In the genomic region with DNA sequence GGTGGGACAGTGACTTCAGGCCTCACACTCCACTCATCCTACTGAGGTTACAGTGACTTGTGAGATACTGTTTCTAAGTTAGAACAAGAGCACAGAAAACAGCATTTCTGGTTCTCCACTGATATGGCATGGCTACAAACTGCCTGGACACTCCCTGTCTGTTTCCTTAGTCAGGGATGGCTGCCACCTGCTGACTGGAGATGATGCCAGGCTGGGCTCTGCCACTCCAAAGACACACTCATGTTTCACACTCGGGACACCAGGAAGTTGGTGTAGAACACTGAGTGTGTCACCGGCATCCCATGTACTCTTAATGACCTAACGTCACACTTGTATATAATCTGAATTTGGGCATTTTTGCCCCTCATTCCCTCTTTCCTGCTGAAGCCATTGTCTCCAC, we compare ENCODE assay signal across 21 mouse cellular contexts. TPM values are rescaled to one million over a fixed set of nuclear protein-coding genes. Genes with fewer than 3 reads are reported as not detected.
DNase-seq lines count a peak whose midpoint lies in the region; TF ChIP-seq lines count a peak whose summit lies in the region.
"Had no signal": no experiment of that assay in that cellular context is flagged by ENCODE, and none has a peak within 500 bp of the region (broad histone marks: within the 10 kb centered on the region; RNA-seq: fewer than 3 reads in every experiment).

No protein-coding gene starts in this region.

- H3K4me1 ChIP-seq in kidney, adult 2 months (ENCODE audit: control insufficient read depth, insufficient read depth, low read length) = peaks cover 10% of the 10 kb centered on the region
- H3K4me1 ChIP-seq in lung, adult 2 months (ENCODE audit: control insufficient read depth, insufficient read depth, low read length) = peaks cover 11% of the 10 kb centered on the region
- peaks cover 67% of the 10 kb centered on the region for H3K4me1 ChIP-seq in limb, embryonic 10.5 days
- H3K4me1 ChIP-seq: megakaryocyte, embryonic 14.5 days had no signal

- no peaks in the 10 kb centered on the region for H3K36me3 ChIP-seq in kidney, adult 2 months (ENCODE audit: control insufficient read depth, insufficient read depth, low read length)
- no peaks in the 10 kb centered on the region for H3K36me3 ChIP-seq in limb, embryonic 10.5 days
- H3K36me3 ChIP-seq: embryonic facial prominence, embryonic 12.5 days; heart, embryonic 12.5 days; hindbrain, embryonic 15.5 days; lung, embryonic 15.5 days had no signal

- H3K27me3 ChIP-seq in kidney, adult 2 months (replicated peaks; ENCODE audit: control insufficient read depth, insufficient read depth, low read length) = no peaks in the 10 kb centered on the region
- no peaks in the 10 kb centered on the region for H3K27me3 ChIP-seq in limb, embryonic 10.5 days (ENCODE audit: low read depth, poor library complexity, severe bottlenecking)
- H3K27me3 ChIP-seq: embryonic facial prominence, embryonic 12.5 days; heart, embryonic 12.5 days; hindbrain, embryonic 15.5 days; lung, embryonic 15.5 days had no signal

- peak; percentile 39; the same call in 1 of the 2 replicates for TF ChIP-seq CTCF in gastrocnemius, adult 2 months (IDR thresholded peaks at IDR 0.05)
- 0 out of 2 replicates have a peak, but pooled peaks have one; percentile 22 for TF ChIP-seq CTCF in kidney, adult 2 months (conservative IDR thresholded peaks at IDR 0.05; ENCODE audit: insufficient read depth, insufficient read length, low read depth, low read length)
- peak; percentile 43; the same call in 1 of the 2 replicates for TF ChIP-seq CTCF in lung, adult 2 months (IDR thresholded peaks at IDR 0.05; ENCODE audit: insufficient read depth, low read length)

- intact Hi-C loops in gastrocnemius, adult 2 months (cut with DNase I) = no loop called here

- H3K9me3 ChIP-seq in limb, embryonic 10.5 days (replicated peaks) = no peaks in the 10 kb centered on the region
- H3K9me3 ChIP-seq: embryonic facial prominence, embryonic 12.5 days; heart, embryonic 12.5 days; hindbrain, embryonic 15.5 days; lung, embryonic 15.5 days; megakaryocyte, embryonic 14.5 days had no signal

- no peak for TF ChIP-seq POLR2A in kidney, adult 2 months (IDR thresholded peaks at IDR 0.05; ENCODE audit: low read depth, low read length)
- no peak for TF ChIP-seq POLR2A in lung, adult 2 months (IDR thresholded peaks at IDR 0.05; ENCODE audit: borderline replicate concordance, extremely low read depth, low read depth, low read length)

- no peak for DNase-seq in gastrocnemius, adult 2 months
- no peak for DNase-seq in gastrocnemius, postnatal 25 days
- DNase-seq in kidney, adult 2 months = no peak
- no peak for DNase-seq in kidney, postnatal 25 days
- DNase-seq in lung, adult 2 months = no peak
- no peak for DNase-seq in lung, postnatal 14 days
- DNase-seq in limb, embryonic 10.5 days (ENCODE audit: low spot score) = no peak
- no peak for DNase-seq in adrenal gland, postnatal 25 days
- DNase-seq: adrenal gland, adult 8-10 months; B cell, adult 2 months; cerebellum, adult 8-10 months; gastrocnemius, postnatal 14 days; layer of hippocampus, postnatal 36 days; right cerebral cortex, adult 18-20 months; spleen, adult 18-20 months; thymus, adult 2 months had no signal

- WGBS in kidney, adult 2 months = 67% methylated on average over 3 of the region's 3 CpGs
- 46% methylated on average over 3 of the region's 3 CpGs for WGBS in lung, adult 2 months
- WGBS in limb, embryonic 10.5 days = 89% methylated on average over 3 of the region's 3 CpGs

- H3K27ac ChIP-seq in gastrocnemius, adult 2 months = no peak overlapping the region
- no peak overlapping the region for H3K27ac ChIP-seq in kidney, adult 2 months (ENCODE audit: insufficient read depth, low read depth, low read length)
- H3K27ac ChIP-seq in limb, embryonic 10.5 days = peak overlapping the region; percentile 12; the same call in 1 of the 2 replicates
- H3K27ac ChIP-seq: embryonic facial prominence, embryonic 12.5 days; hindbrain, embryonic 15.5 days; lung, embryonic 15.5 days had no signal

- no peak overlapping the region for H3K4me3 ChIP-seq in gastrocnemius, adult 2 months
- no peak overlapping the region for H3K4me3 ChIP-seq in kidney, adult 2 months (ENCODE audit: insufficient read depth, low read depth, low read length)
- no peak overlapping the region for H3K4me3 ChIP-seq in lung, adult 2 months (replicated peaks; ENCODE audit: extremely low read depth, low read depth, low read length)
- H3K4me3 ChIP-seq in limb, embryonic 10.5 days = no peak overlapping the region
- H3K4me3 ChIP-seq: embryonic facial prominence, embryonic 12.5 days; heart, embryonic 12.5 days; hindbrain, embryonic 15.5 days; lung, embryonic 15.5 days; megakaryocyte, embryonic 14.5 days had no signal

RNA-seq across cellular contexts. Expression of a gene that starts 22.3 kb away (rescaled TPM):
- 10 to 100 TPM in 1 of 2 experiments, 1 to 10 TPM in 1; 4.5 to 10.8 TPM for total RNA-seq in gastrocnemius, adult 2 months (2021)
- 1 to 10 TPM; 5.5 to 8.2 TPM for total RNA-seq in gastrocnemius, postnatal 25 days (2021)
- 8.1 and 8.3 TPM in 2 replicates for polyA plus RNA-seq in kidney, adult 2 months (2012; rRNA removed)
- 36.3 and 38.6 TPM in 2 replicates for polyA plus RNA-seq in lung, adult 2 months (2012; rRNA removed)
- polyA plus RNA-seq in limb, embryonic 10.5 days (2016; fragmentation: Nextera tagmentation; extraction: Ambion mirVana) = 11.0 and 13.9 TPM in 2 replicates
- 54.5 and 79.1 TPM in 2 replicates for total RNA-seq in adrenal gland, postnatal 25 days (2021)
